12 mouse cellular contexts compared by ENCODE assay signal in genomic region chr5:77134465-77134864, GRCm38 (mm10). TPM values are rescaled to one million over a fixed set of nuclear protein-coding genes. Genes with fewer than 3 reads are reported as not detected.
A peak's percentile ranks its signal among the peaks of the same experiment; 100 is the strongest.
DNase-seq lines count a peak whose midpoint lies in the region; ATAC-seq and TF ChIP-seq lines count a peak whose summit lies in the region.
"Had no signal": no experiment of that assay in that cellular context is flagged by ENCODE, and none has a peak within 500 bp of the region (broad histone marks: within the 10 kb centered on the region; RNA-seq: fewer than 3 reads in every experiment).

No protein-coding gene starts in this region.

- peaks cover 9% of the 10 kb centered on the region for H3K4me1 ChIP-seq in limb, embryonic 14.5 days (ENCODE audit: control insufficient read depth, insufficient read depth, low read length)
- H3K4me1 ChIP-seq in hindbrain, embryonic 16.5 days (ENCODE audit: control insufficient read depth, insufficient read depth, low read depth, low read length): peaks cover 5% of the 10 kb centered on the region; the same call in 1 of the 2 replicates

- no peak overlapping the region for H3K4me2 ChIP-seq in limb, embryonic 14.5 days (replicated peaks; ENCODE audit: low read depth, low read length, severe bottlenecking)
- no peak overlapping the region for H3K4me2 ChIP-seq in hindbrain, embryonic 16.5 days (ENCODE audit: low read length)

- no peak for TF ChIP-seq CTCF in left cerebral cortex, adult 2 months (IDR thresholded peaks at IDR 0.05)

- no peaks in the 10 kb centered on the region for H3K9me3 ChIP-seq in limb, embryonic 14.5 days (ENCODE audit: control insufficient read depth, low read length)
- no peaks in the 10 kb centered on the region for H3K9me3 ChIP-seq in hindbrain, embryonic 16.5 days (ENCODE audit: control insufficient read depth, low read length)

- no peak overlapping the region for H3K4me3 ChIP-seq in limb, embryonic 14.5 days (replicated peaks; ENCODE audit: low read length)
- no peak overlapping the region for H3K4me3 ChIP-seq in left cerebral cortex, adult 2 months
- no peak overlapping the region for H3K4me3 ChIP-seq in hindbrain, embryonic 16.5 days (ENCODE audit: low read length)

- WGBS in limb, embryonic 14.5 days: 62% methylated on average over 4 of the region's 4 CpGs
- 83% methylated on average over 4 of the region's 4 CpGs for WGBS in hindbrain, embryonic 16.5 days

- no peaks in the 10 kb centered on the region for H3K36me3 ChIP-seq in limb, embryonic 14.5 days (ENCODE audit: control insufficient read depth, insufficient read depth, low read length)
- no peaks in the 10 kb centered on the region for H3K36me3 ChIP-seq in hindbrain, embryonic 16.5 days (ENCODE audit: control insufficient read depth, insufficient read depth, low read length)

- TF ChIP-seq POLR2A in limb, embryonic 14.5 days (IDR thresholded peaks at IDR 0.05; ENCODE audit: borderline replicate concordance, extremely low read depth, insufficient read depth, insufficient read length): no peak

- H3K27me3 ChIP-seq in limb, embryonic 14.5 days (ENCODE audit: control insufficient read depth, insufficient read depth, low read length): no peaks in the 10 kb centered on the region
- no peaks in the 10 kb centered on the region for H3K27me3 ChIP-seq in hindbrain, embryonic 16.5 days (replicated peaks; ENCODE audit: control insufficient read depth, insufficient read depth, low read length)
- H3K27me3 ChIP-seq: Patski had no signal

- intact Hi-C loops in left cerebral cortex, adult 2 months (cut with DNase I): no loop called here

- DNase-seq in A20 (ENCODE audit: low read depth, low spot score) (peak; percentile 26), MEL-GATA-1-ER (ENCODE audit: extremely low read depth, low read depth) (peak; percentile 93)
- peak; percentile 25 for DNase-seq in limb, embryonic 14.5 days (ENCODE audit: low spot score)
- peak; percentile 79 for DNase-seq in naive thymus-derived CD4-positive, alpha-beta T cell, adult 2 months (ENCODE audit: low read depth)
- no peak for DNase-seq in left cerebral cortex, adult 2 months (ENCODE audit: extremely low spot score in 1 of 2, low spot score in 2 of 2)
- no peak for DNase-seq in left cerebral cortex, adult 18-20 months (ENCODE audit: low spot score in 2 of 2)
- DNase-seq in kidney, adult 9 months: no peak
- DNase-seq: cerebellum, postnatal 25 days; kidney, adult 2 months; lung, postnatal 14 days had no signal

- 0 out of 2 replicates have a peak, but pooled peaks have one; percentile 5 for ATAC-seq in limb, embryonic 14.5 days (ENCODE audit: low FRiP score, low read depth)
- no peak for ATAC-seq in hindbrain, embryonic 16.5 days
- ATAC-seq: Patski had no signal

- no peak overlapping the region for H3K9ac ChIP-seq in limb, embryonic 14.5 days (ENCODE audit: low read depth, low read length, severe bottlenecking)
- H3K9ac ChIP-seq in hindbrain, embryonic 16.5 days (ENCODE audit: low read depth, low read length): no peak overlapping the region

- H3K27ac ChIP-seq in limb, embryonic 14.5 days (replicated peaks; ENCODE audit: low read depth, low read length): no peak overlapping the region
- no peak overlapping the region for H3K27ac ChIP-seq in left cerebral cortex, adult 2 months
- no peak overlapping the region for H3K27ac ChIP-seq in hindbrain, embryonic 16.5 days (ENCODE audit: low read depth, low read length)

RNA-seq across cellular contexts. Expression of gene Hopx, which starts 19.5 kb away (rescaled TPM):
- polyA plus RNA-seq in limb, embryonic 14.5 days (2012; rRNA removed): 12.2 and 13.2 TPM in 2 replicates
- polyA plus RNA-seq in limb, embryonic 14.5 days (2014; fragmentation: Nextera tagmentation; extraction: Ambion mirVana): 1.9 and 2.5 TPM in 2 replicates
- 10 to 100 TPM; 26.2 to 26.5 TPM for total RNA-seq in left cerebral cortex, adult 2 months (2021)
- 4.9 and 6.7 TPM in 2 replicates for polyA plus RNA-seq in hindbrain, embryonic 16.5 days (2015; fragmentation: Nextera tagmentation; extraction: Ambion mirVana)
- 10 to 100 TPM; 23.4 to 31.3 TPM for total RNA-seq in left cerebral cortex, adult 18-20 months (2021)
- polyA plus RNA-seq: Patski had no signal

Comparison
In these comparisons a context has a peak if more than half of its experiments do, and no peak if none do; other contexts are left out.
1. DNase-seq: peak in A20 (single experiment), MEL-GATA-1-ER (single experiment), limb, embryonic 14.5 days (single experiment) and naive thymus-derived CD4-positive, alpha-beta T cell, adult 2 months (single experiment); none in left cerebral cortex, adult 2 months (0 of 2), left cerebral cortex, adult 18-20 months (0 of 2) and kidney, adult 9 months (single experiment).